26 mouse cellular contexts compared by ENCODE assay signal in genomic region chr6:116642942-116643341, GRCm38 (mm10). TPM values are rescaled to one million over a fixed set of nuclear protein-coding genes. Genes with fewer than 3 reads are reported as not detected.
DNase-seq lines count a peak whose midpoint lies in the region; ATAC-seq and TF ChIP-seq lines count a peak whose summit lies in the region.
"Had no signal": no experiment of that assay in that cellular context is flagged by ENCODE, and none has a peak within 500 bp of the region (broad histone marks: within the 10 kb centered on the region; RNA-seq: fewer than 3 reads in every experiment).

No protein-coding gene starts in this region.

- intact Hi-C loops in heart, adult 2 months (cut with DNase I) = loop anchor here (5.0 kb wide), 1 partner anchor 1411 kb away; no protein-coding TSS in a partner anchor
- intact Hi-C loops in left cerebral cortex, postnatal 25 days (cut with DNase I) = loop anchor here (10.0 kb wide), 1 partner anchor 262 kb away; no protein-coding TSS in a partner anchor

- no peaks in the 10 kb centered on the region for H3K27me3 ChIP-seq in heart, adult 2 months (ENCODE audit: control insufficient read depth, insufficient read depth, low read length)
- H3K27me3 ChIP-seq in midbrain, embryonic 11.5 days (ENCODE audit: control insufficient read depth, insufficient read depth, low read length) = no peaks in the 10 kb centered on the region
- H3K27me3 ChIP-seq in midbrain, embryonic 16.5 days (ENCODE audit: control insufficient read depth, insufficient read depth, low read depth, low read length) = no peaks in the 10 kb centered on the region
- H3K27me3 ChIP-seq: embryonic facial prominence, embryonic 12.5 days; midbrain, embryonic 13.5 days had no signal

- no peaks in the 10 kb centered on the region for H3K9me3 ChIP-seq in midbrain, embryonic 11.5 days (ENCODE audit: control insufficient read depth, low read length)
- no peaks in the 10 kb centered on the region for H3K9me3 ChIP-seq in midbrain, embryonic 16.5 days (replicated peaks; ENCODE audit: control insufficient read depth, low read length, poor library complexity, severe bottlenecking)
- H3K9me3 ChIP-seq: embryonic facial prominence, embryonic 12.5 days; limb, embryonic 10.5 days; midbrain, embryonic 13.5 days had no signal

- peaks cover 36% of the 10 kb centered on the region for H3K4me1 ChIP-seq in heart, adult 2 months (ENCODE audit: control insufficient read depth, insufficient read depth, low read length)
- H3K4me1 ChIP-seq in midbrain, embryonic 11.5 days (ENCODE audit: control insufficient read depth, insufficient read depth, low read length) = no peaks in the 10 kb centered on the region
- H3K4me1 ChIP-seq in midbrain, embryonic 16.5 days (ENCODE audit: control insufficient read depth, insufficient read depth, low read length) = no peaks in the 10 kb centered on the region
- H3K4me1 ChIP-seq: embryonic facial prominence, embryonic 12.5 days; midbrain, embryonic 13.5 days had no signal

- no peak overlapping the region for H3K4me3 ChIP-seq in heart, adult 2 months
- H3K4me3 ChIP-seq in midbrain, embryonic 11.5 days (ENCODE audit: low read depth, low read length) = no peak overlapping the region
- H3K4me3 ChIP-seq in midbrain, embryonic 16.5 days (ENCODE audit: low read depth, low read length) = no peak overlapping the region
- H3K4me3 ChIP-seq: embryonic facial prominence, embryonic 12.5 days; limb, embryonic 10.5 days; midbrain, embryonic 13.5 days had no signal

- H3K4me2 ChIP-seq in midbrain, embryonic 11.5 days = no peak overlapping the region
- H3K4me2 ChIP-seq in midbrain, embryonic 16.5 days (ENCODE audit: low read length) = no peak overlapping the region
- H3K4me2 ChIP-seq: embryonic facial prominence, embryonic 12.5 days; liver, embryonic 11.5 days; midbrain, embryonic 13.5 days had no signal

- no peak for ATAC-seq in midbrain, embryonic 11.5 days (ENCODE audit: low FRiP score)
- no peak for ATAC-seq in midbrain, embryonic 16.5 days
- ATAC-seq: forebrain, embryonic 16.5 days; hindbrain, postnatal 0 days; midbrain, embryonic 13.5 days had no signal

- 78% methylated on average over 11 of the region's 11 CpGs for WGBS in heart, adult 2 months
- WGBS in midbrain, embryonic 11.5 days = 85% methylated on average over 11 of the region's 11 CpGs
- WGBS in midbrain, embryonic 16.5 days = 90% methylated on average over 11 of the region's 11 CpGs

- DNase-seq in heart, adult 2 months = no peak
- DNase-seq in heart, adult 8-10 months (ENCODE audit: low spot score) = no peak
- DNase-seq in midbrain, embryonic 11.5 days (ENCODE audit: low spot score, missing footprints) = peak; percentile 61
- peak; percentile 61 to 95 for DNase-seq in left cerebral cortex, postnatal 25 days (ENCODE audit: low spot score in 2 of 2)
- DNase-seq in T-cell, adult 2 months (ENCODE audit: low spot score) = no peak
- no peak for DNase-seq in retina, embryonic 14.5 days (ENCODE audit: low spot score)
- no peak for DNase-seq in kidney, adult 11 months
- DNase-seq: adrenal gland, postnatal 10 days; cerebellum, adult 8-10 months; kidney, adult 18-20 months; kidney, postnatal 36 days; layer of hippocampus, adult 9-11 months; lung, adult 2 months; thymus, postnatal 4 days had no signal

- peak overlapping the region; percentile 88 for H3K27ac ChIP-seq in heart, adult 2 months
- no peak overlapping the region for H3K27ac ChIP-seq in midbrain, embryonic 11.5 days (ENCODE audit: low read depth, low read length)
- no peak overlapping the region for H3K27ac ChIP-seq in midbrain, embryonic 16.5 days (ENCODE audit: low read length)
- H3K27ac ChIP-seq: embryonic facial prominence, embryonic 12.5 days; hindbrain, postnatal 0 days; limb, embryonic 10.5 days; macrophage; midbrain, embryonic 13.5 days had no signal

- TF ChIP-seq POLR2A in heart, adult 2 months (IDR thresholded peaks at IDR 0.05; ENCODE audit: insufficient read depth, low read depth, low read length) = no peak

- H3K79me2 ChIP-seq in heart, adult 2 months (replicated peaks; ENCODE audit: control insufficient read depth, insufficient read depth, low read length) = no peaks in the 10 kb centered on the region

- TF ChIP-seq EP300 in heart, adult 2 months (IDR thresholded peaks at IDR 0.05; ENCODE audit: insufficient read depth, low read depth, low read length) = no peak

- H3K9ac ChIP-seq in heart, adult 2 months (ENCODE audit: low read depth, low read length) = no peak overlapping the region
- H3K9ac ChIP-seq in midbrain, embryonic 11.5 days (ENCODE audit: low read length) = no peak overlapping the region
- H3K9ac ChIP-seq in midbrain, embryonic 16.5 days (ENCODE audit: low read depth, low read length) = no peak overlapping the region
- H3K9ac ChIP-seq: embryonic facial prominence, embryonic 12.5 days; midbrain, embryonic 13.5 days had no signal

- no peak for TF ChIP-seq CTCF in heart, adult 2 months (IDR thresholded peaks at IDR 0.05)

- H3K36me3 ChIP-seq in heart, adult 2 months (ENCODE audit: control insufficient read depth, insufficient read depth, low read length) = peaks cover 5% of the 10 kb centered on the region
- H3K36me3 ChIP-seq in midbrain, embryonic 11.5 days (ENCODE audit: control insufficient read depth, insufficient read depth, low read length) = no peaks in the 10 kb centered on the region
- H3K36me3 ChIP-seq in midbrain, embryonic 16.5 days (ENCODE audit: control insufficient read depth, insufficient read depth, low read length) = no peaks in the 10 kb centered on the region
- H3K36me3 ChIP-seq: embryonic facial prominence, embryonic 12.5 days; limb, embryonic 10.5 days had no signal

RNA-seq across cellular contexts. Expression of gene Depp1, which starts 7.5 kb away (rescaled TPM):
- 10 to 100 TPM; 53.5 to 86.1 TPM for total RNA-seq in heart, adult 2 months (2021)
- polyA plus RNA-seq in heart, adult 2 months (2012; rRNA removed) = 32.7 and 53.0 TPM in 2 replicates
- 10 to 100 TPM; 32.2 to 58.5 (median 41.2) TPM for total RNA-seq in heart, adult 8-10 months (2022)
- 6.5 and 6.8 TPM in 2 replicates for polyA plus RNA-seq in midbrain, embryonic 11.5 days (2014; fragmentation: Nextera tagmentation; extraction: Ambion mirVana)
- 8.4 and 10.8 TPM in 2 replicates for polyA plus RNA-seq in midbrain, embryonic 16.5 days (2015; fragmentation: Nextera tagmentation; extraction: Ambion mirVana)
- 1 to 10 TPM; 1.5 to 2.1 TPM for total RNA-seq in left cerebral cortex, postnatal 25 days (2021)
- total RNA-seq: neutrophil, adult 5-6 weeks had no signal

RNA-seq across cellular contexts. Expression of gene Zfp422, which starts 14.1 kb away (rescaled TPM):
- total RNA-seq in heart, adult 2 months (2021) = 10 to 100 TPM; 14.8 to 19.2 TPM
- polyA plus RNA-seq in heart, adult 2 months (2012; rRNA removed) = 13.1 and 27.8 TPM in 2 replicates
- 10 to 100 TPM; 13.6 to 15.5 (median 14.8) TPM for total RNA-seq in heart, adult 8-10 months (2022)
- 369 and 397 TPM in 2 replicates for polyA plus RNA-seq in midbrain, embryonic 11.5 days (2014; fragmentation: Nextera tagmentation; extraction: Ambion mirVana)
- polyA plus RNA-seq in midbrain, embryonic 16.5 days (2015; fragmentation: Nextera tagmentation; extraction: Ambion mirVana) = 135 and 158 TPM in 2 replicates
- 10 to 100 TPM; 23.2 to 24.2 TPM for total RNA-seq in left cerebral cortex, postnatal 25 days (2021)

RNA-seq across cellular contexts. Expression of gene Rassf4, which starts 30.8 kb away (rescaled TPM):
- total RNA-seq in heart, adult 2 months (2021) = 1 to 10 TPM; 5.8 TPM
- polyA plus RNA-seq in heart, adult 2 months (2012; rRNA removed) = 6.4 and 8.9 TPM in 2 replicates
- 1 to 10 TPM; 3.7 to 7.0 (median 5.1) TPM for total RNA-seq in heart, adult 8-10 months (2022)
- 41.2 and 42.6 TPM in 2 replicates for polyA plus RNA-seq in midbrain, embryonic 11.5 days (2014; fragmentation: Nextera tagmentation; extraction: Ambion mirVana)
- polyA plus RNA-seq in midbrain, embryonic 16.5 days (2015; fragmentation: Nextera tagmentation; extraction: Ambion mirVana) = 8.3 and 8.7 TPM in 2 replicates
- 1 to 10 TPM; 4.6 to 4.8 TPM for total RNA-seq in left cerebral cortex, postnatal 25 days (2021)

RNA-seq across cellular contexts. Expression of gene Olfr215, which starts 58.9 kb away (rescaled TPM):
- not detected for total RNA-seq in heart, adult 2 months (2021)
- not detected in 2 replicates for polyA plus RNA-seq in heart, adult 2 months (2012; rRNA removed)
- total RNA-seq in heart, adult 8-10 months (2022) = not detected
- polyA plus RNA-seq in midbrain, embryonic 11.5 days (2014; fragmentation: Nextera tagmentation; extraction: Ambion mirVana) = not detected in 2 replicates
- polyA plus RNA-seq in midbrain, embryonic 16.5 days (2015; fragmentation: Nextera tagmentation; extraction: Ambion mirVana) = not detected in 2 replicates
- total RNA-seq in left cerebral cortex, postnatal 25 days (2021) = not detected
- total RNA-seq: adrenal gland, postnatal 10 days; gastrocnemius, postnatal 4 days; heart, postnatal 25 days; hindbrain, postnatal 0 days; neutrophil, adult 5-6 weeks had no signal
- polyA plus RNA-seq: cortical plate, adult 2 months; embryonic facial prominence, embryonic 12.5 days; forebrain, embryonic 16.5 days; hindbrain, postnatal 0 days; limb, embryonic 10.5 days; liver, embryonic 11.5 days; lung, adult 2 months; macrophage; midbrain, embryonic 13.5 days had no signal

Comparison
In these comparisons a context has a peak if more than half of its experiments do, and no peak if none do; other contexts are left out.
1. DNase-seq: peak in midbrain, embryonic 11.5 days (single experiment) and left cerebral cortex, postnatal 25 days (2 of 2); none in heart, adult 2 months (0 of 2), heart, adult 8-10 months (single experiment), T-cell, adult 2 months (single experiment), retina, embryonic 14.5 days (single experiment) and kidney, adult 11 months (single experiment).
2. RNA of gene Depp1, which starts 7.5 kb away (total RNA-seq): 53.5 to 86.1 TPM in heart, adult 2 months and 32.2 to 58.5 TPM in heart, adult 8-10 months; 1.5 to 2.1 TPM in left cerebral cortex, postnatal 25 days; every median in the first group is over 10 times any median in the second.